14 mouse cellular contexts compared by ENCODE assay signal in the genomic region with DNA sequence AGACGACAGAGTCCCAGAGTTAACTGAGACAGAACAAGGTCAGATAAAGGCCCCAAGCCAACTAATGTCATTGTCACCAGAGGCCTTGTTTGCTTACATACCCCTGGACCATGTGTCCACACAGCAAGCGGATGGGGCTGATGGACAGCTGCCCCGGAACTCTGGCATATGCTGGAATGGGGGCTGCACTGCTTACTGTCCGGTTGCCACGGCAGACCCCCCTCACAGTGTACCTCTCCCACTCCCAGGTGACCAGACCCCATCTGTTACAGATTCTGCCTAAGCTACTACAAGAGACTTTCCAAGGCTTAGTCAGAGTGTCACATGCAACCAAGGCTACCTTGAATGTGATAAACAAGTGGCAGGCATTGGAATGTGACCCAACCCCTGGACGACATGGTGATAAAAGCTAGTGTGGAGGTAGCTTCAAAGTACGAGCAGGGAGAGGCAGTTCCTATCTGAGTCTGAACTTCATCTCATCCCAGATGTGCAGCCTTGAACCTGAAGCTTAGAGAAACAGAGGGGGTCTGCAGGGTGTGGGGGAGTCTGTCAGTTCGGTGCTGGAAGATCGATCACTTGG.
DNase-seq lines count a peak whose midpoint lies in the region; ATAC-seq and TF ChIP-seq lines count a peak whose summit lies in the region.
"Had no signal": no experiment of that assay in that cellular context is flagged by ENCODE, and none has a peak within 500 bp of the region (broad histone marks: within the 10 kb centered on the region; RNA-seq: fewer than 3 reads in every experiment).

No protein-coding gene starts in this region.

- H3K27ac ChIP-seq in forebrain, embryonic 10.5 days, result 0 out of 2 replicates have a peak overlapping the region, but pooled peaks have one; percentile 44
- H3K27ac ChIP-seq in forebrain, postnatal 0 days (ENCODE audit: low read depth, low read length), result no peak overlapping the region
- H3K27ac ChIP-seq in hindbrain, embryonic 10.5 days, result peak overlapping the region; percentile 56
- H3K27ac ChIP-seq in hindbrain, embryonic 12.5 days, result no peak overlapping the region
- H3K27ac ChIP-seq in embryonic facial prominence, embryonic 10.5 days (replicated peaks), result peak overlapping the region; percentile 60; the same call in 1 of the 2 replicates
- peak overlapping the region; percentile 39 for H3K27ac ChIP-seq in limb, embryonic 10.5 days
- H3K27ac ChIP-seq: liver, embryonic 15.5 days had no signal

- H3K4me3 ChIP-seq in forebrain, embryonic 10.5 days, result no peak overlapping the region
- H3K4me3 ChIP-seq in forebrain, postnatal 0 days (ENCODE audit: low read depth, low read length), result no peak overlapping the region
- H3K4me3 ChIP-seq in hindbrain, embryonic 10.5 days, result no peak overlapping the region
- no peak overlapping the region for H3K4me3 ChIP-seq in hindbrain, embryonic 12.5 days
- no peak overlapping the region for H3K4me3 ChIP-seq in embryonic facial prominence, embryonic 10.5 days
- no peak overlapping the region for H3K4me3 ChIP-seq in limb, embryonic 10.5 days
- H3K4me3 ChIP-seq: embryonic facial prominence, embryonic 13.5 days; liver, embryonic 15.5 days; midbrain, embryonic 15.5 days had no signal

- H3K27me3 ChIP-seq in forebrain, embryonic 10.5 days (ENCODE audit: poor library complexity, severe bottlenecking), result no peaks in the 10 kb centered on the region
- no peaks in the 10 kb centered on the region for H3K27me3 ChIP-seq in forebrain, postnatal 0 days (ENCODE audit: insufficient read depth, low read length)
- no peaks in the 10 kb centered on the region for H3K27me3 ChIP-seq in hindbrain, embryonic 10.5 days (ENCODE audit: insufficient read depth, poor library complexity, severe bottlenecking)
- H3K27me3 ChIP-seq in hindbrain, embryonic 12.5 days, result no peaks in the 10 kb centered on the region
- no peaks in the 10 kb centered on the region for H3K27me3 ChIP-seq in embryonic facial prominence, embryonic 10.5 days (replicated peaks; ENCODE audit: low read depth, poor library complexity, severe bottlenecking)
- H3K27me3 ChIP-seq in limb, embryonic 10.5 days (ENCODE audit: low read depth, poor library complexity, severe bottlenecking), result no peaks in the 10 kb centered on the region
- H3K27me3 ChIP-seq: embryonic facial prominence, embryonic 13.5 days; liver, embryonic 15.5 days; midbrain, embryonic 15.5 days had no signal

- no peak for DNase-seq in forebrain, embryonic 10.5 days (ENCODE audit: extremely low spot score, low spot score)
- DNase-seq in forebrain, postnatal 0 days, result no peak
- no peak for DNase-seq in hindbrain, embryonic 10.5 days (ENCODE audit: low spot score)
- DNase-seq in embryonic facial prominence, embryonic 10.5 days (ENCODE audit: low spot score), result no peak
- DNase-seq in limb, embryonic 10.5 days (ENCODE audit: low spot score), result no peak
- DNase-seq in thymus, adult 18-20 months, result no peak
- DNase-seq in frontal cortex, postnatal 36 days (ENCODE audit: low spot score in 2 of 2), result no peak
- DNase-seq: cerebellum, adult 11 months; right cerebral cortex, postnatal 14 days had no signal

- 82% methylated on average over 9 of the region's 9 CpGs for WGBS in forebrain, embryonic 10.5 days
- WGBS in forebrain, postnatal 0 days, result 81% methylated on average over 9 of the region's 9 CpGs
- 69% methylated on average over 9 of the region's 9 CpGs for WGBS in hindbrain, embryonic 10.5 days
- WGBS in hindbrain, embryonic 12.5 days, result 70% methylated on average over 9 of the region's 9 CpGs
- 65% methylated on average over 9 of the region's 9 CpGs for WGBS in embryonic facial prominence, embryonic 10.5 days
- WGBS in limb, embryonic 10.5 days, result 65% methylated on average over 9 of the region's 9 CpGs

- H3K36me3 ChIP-seq in forebrain, embryonic 10.5 days (replicated peaks), result no peaks in the 10 kb centered on the region
- no peaks in the 10 kb centered on the region for H3K36me3 ChIP-seq in forebrain, postnatal 0 days (ENCODE audit: insufficient read depth)
- H3K36me3 ChIP-seq in hindbrain, embryonic 10.5 days, result no peaks in the 10 kb centered on the region
- H3K36me3 ChIP-seq in hindbrain, embryonic 12.5 days, result no peaks in the 10 kb centered on the region
- no peaks in the 10 kb centered on the region for H3K36me3 ChIP-seq in embryonic facial prominence, embryonic 10.5 days (replicated peaks)
- H3K36me3 ChIP-seq in limb, embryonic 10.5 days, result no peaks in the 10 kb centered on the region
- H3K36me3 ChIP-seq: embryonic facial prominence, embryonic 13.5 days; liver, embryonic 15.5 days; midbrain, embryonic 15.5 days had no signal

- TF ChIP-seq CTCF in forebrain, postnatal 0 days (IDR thresholded peaks at IDR 0.05; ENCODE audit: low read depth), result no peak

- H3K9me3 ChIP-seq in forebrain, embryonic 10.5 days, result no peaks in the 10 kb centered on the region
- H3K9me3 ChIP-seq in forebrain, postnatal 0 days (ENCODE audit: low read length), result no peaks in the 10 kb centered on the region
- no peaks in the 10 kb centered on the region for H3K9me3 ChIP-seq in hindbrain, embryonic 10.5 days
- no peaks in the 10 kb centered on the region for H3K9me3 ChIP-seq in hindbrain, embryonic 12.5 days (replicated peaks)
- H3K9me3 ChIP-seq in embryonic facial prominence, embryonic 10.5 days, result no peaks in the 10 kb centered on the region
- no peaks in the 10 kb centered on the region for H3K9me3 ChIP-seq in limb, embryonic 10.5 days (replicated peaks)
- H3K9me3 ChIP-seq: embryonic facial prominence, embryonic 13.5 days; liver, embryonic 15.5 days; midbrain, embryonic 15.5 days had no signal

- ATAC-seq in forebrain, postnatal 0 days, result no peak
- no peak for ATAC-seq in hindbrain, embryonic 12.5 days (ENCODE audit: low FRiP score)
- ATAC-seq: forebrain, embryonic 16.5 days; midbrain, embryonic 15.5 days had no signal

- no peak overlapping the region for H3K4me2 ChIP-seq in forebrain, postnatal 0 days (ENCODE audit: low read depth)
- no peak overlapping the region for H3K4me2 ChIP-seq in hindbrain, embryonic 12.5 days (replicated peaks)
- H3K4me2 ChIP-seq: embryonic facial prominence, embryonic 13.5 days; liver, embryonic 15.5 days; midbrain, embryonic 15.5 days had no signal

- no peak overlapping the region for H3K9ac ChIP-seq in forebrain, postnatal 0 days
- H3K9ac ChIP-seq in hindbrain, embryonic 12.5 days, result no peak overlapping the region
- H3K9ac ChIP-seq: embryonic facial prominence, embryonic 13.5 days; liver, embryonic 15.5 days; midbrain, embryonic 15.5 days had no signal

- H3K4me1 ChIP-seq in forebrain, embryonic 10.5 days, result peaks cover 78% of the 10 kb centered on the region
- H3K4me1 ChIP-seq in forebrain, postnatal 0 days (ENCODE audit: insufficient read depth), result no peaks in the 10 kb centered on the region
- peaks cover 67% of the 10 kb centered on the region for H3K4me1 ChIP-seq in hindbrain, embryonic 10.5 days (replicated peaks)
- peaks cover 52% of the 10 kb centered on the region for H3K4me1 ChIP-seq in hindbrain, embryonic 12.5 days
- peaks cover 80% of the 10 kb centered on the region for H3K4me1 ChIP-seq in embryonic facial prominence, embryonic 10.5 days
- peaks cover 90% of the 10 kb centered on the region for H3K4me1 ChIP-seq in limb, embryonic 10.5 days
- H3K4me1 ChIP-seq: liver, embryonic 15.5 days had no signal

Comparison
In these comparisons a context has a peak if more than half of its experiments do, and no peak if none do; other contexts are left out.
1. H3K27ac ChIP-seq: peak in forebrain, embryonic 10.5 days (single experiment), hindbrain, embryonic 10.5 days (single experiment), embryonic facial prominence, embryonic 10.5 days (single experiment) and limb, embryonic 10.5 days (single experiment); none in forebrain, postnatal 0 days (single experiment) and hindbrain, embryonic 12.5 days (single experiment).